In genomic region chr7:25222275-25222967, GRCm38 (mm10) we compare ENCODE assay signal across 9 mouse cellular contexts. TPM values are rescaled to one million over a fixed set of nuclear protein-coding genes. Genes with fewer than 3 reads are reported as not detected.
A peak's percentile ranks its signal among the peaks of the same experiment; 100 is the strongest.
DNase-seq lines count a peak whose midpoint lies in the region; ATAC-seq lines count a peak whose summit lies in the region.
"Had no signal": no experiment of that assay in that cellular context is flagged by ENCODE, and none has a peak within 500 bp of the region (broad histone marks: within the 10 kb centered on the region; RNA-seq: fewer than 3 reads in every experiment).

No protein-coding gene starts in this region.

- 79% methylated on average over 10 of the region's 10 CpGs for WGBS in heart, embryonic 16.5 days
- WGBS in hindbrain, embryonic 13.5 days, result 89% methylated on average over 10 of the region's 10 CpGs
- WGBS in midbrain, embryonic 13.5 days, result 86% methylated on average over 10 of the region's 10 CpGs

- peaks cover 23% of the 10 kb centered on the region for H3K36me3 ChIP-seq in heart, embryonic 16.5 days (ENCODE audit: control insufficient read depth, insufficient read depth)
- peaks cover 42% of the 10 kb centered on the region for H3K36me3 ChIP-seq in hindbrain, embryonic 13.5 days
- H3K36me3 ChIP-seq in midbrain, embryonic 13.5 days, result peaks cover 45% of the 10 kb centered on the region

- no peak overlapping the region for H3K27ac ChIP-seq in heart, embryonic 16.5 days (ENCODE audit: low read length)
- no peak overlapping the region for H3K27ac ChIP-seq in brown adipose tissue, adult 24 weeks (replicated peaks; ENCODE audit: low read depth, low read length)
- no peak overlapping the region for H3K27ac ChIP-seq in hindbrain, embryonic 13.5 days
- no peak overlapping the region for H3K27ac ChIP-seq in midbrain, embryonic 13.5 days

- DNase-seq in heart, adult 8-10 months (ENCODE audit: low spot score), result no peak
- no peak for DNase-seq in B cell, adult 2 months
- DNase-seq in frontal cortex, postnatal 36 days (ENCODE audit: low spot score in 2 of 2), result no peak

- H3K9me3 ChIP-seq in heart, embryonic 16.5 days (replicated peaks; ENCODE audit: control insufficient read depth, low read length), result no peaks in the 10 kb centered on the region
- no peaks in the 10 kb centered on the region for H3K9me3 ChIP-seq in hindbrain, embryonic 13.5 days
- no peaks in the 10 kb centered on the region for H3K9me3 ChIP-seq in midbrain, embryonic 13.5 days

- peak overlapping the region; percentile 83 for H3K4me3 ChIP-seq in heart, embryonic 16.5 days (ENCODE audit: low read length)
- H3K4me3 ChIP-seq in brown adipose tissue, adult 24 weeks (ENCODE audit: insufficient read depth, low read depth, low read length), result peak overlapping the region; percentile 78
- H3K4me3 ChIP-seq in hindbrain, embryonic 13.5 days, result peak overlapping the region; percentile 73
- H3K4me3 ChIP-seq in midbrain, embryonic 13.5 days (replicated peaks), result peak overlapping the region; percentile 64

- H3K27me3 ChIP-seq in heart, embryonic 16.5 days (ENCODE audit: control insufficient read depth, insufficient read depth, low read length), result no peaks in the 10 kb centered on the region
- no peaks in the 10 kb centered on the region for H3K27me3 ChIP-seq in hindbrain, embryonic 13.5 days
- no peaks in the 10 kb centered on the region for H3K27me3 ChIP-seq in midbrain, embryonic 13.5 days
- H3K27me3 ChIP-seq: Patski had no signal

- H3K9ac ChIP-seq in heart, embryonic 16.5 days (ENCODE audit: low read length), result peak overlapping the region; percentile 84
- H3K9ac ChIP-seq in hindbrain, embryonic 13.5 days, result peak overlapping the region; percentile 77
- peak overlapping the region; percentile 76 for H3K9ac ChIP-seq in midbrain, embryonic 13.5 days (replicated peaks)

- ATAC-seq in heart, embryonic 16.5 days (replicated peaks; ENCODE audit: extremely low read depth, insufficient read depth, low FRiP score), result no peak
- ATAC-seq in hindbrain, embryonic 13.5 days (ENCODE audit: low FRiP score), result no peak
- ATAC-seq in midbrain, embryonic 13.5 days, result no peak
- ATAC-seq in frontal cortex, adult (ENCODE audit: low TSS enrichment), result no peak

- H3K4me1 ChIP-seq in heart, embryonic 16.5 days (ENCODE audit: control insufficient read depth, insufficient read depth, low read length), result peaks cover 27% of the 10 kb centered on the region
- peaks cover 14% of the 10 kb centered on the region for H3K4me1 ChIP-seq in brown adipose tissue, adult 24 weeks (ENCODE audit: control insufficient read depth, insufficient read depth, insufficient read length, low read length)
- H3K4me1 ChIP-seq in hindbrain, embryonic 13.5 days (replicated peaks), result peaks cover 41% of the 10 kb centered on the region
- peaks cover 45% of the 10 kb centered on the region for H3K4me1 ChIP-seq in midbrain, embryonic 13.5 days (replicated peaks)

- peak overlapping the region; percentile 68 for H3K4me2 ChIP-seq in heart, embryonic 16.5 days (ENCODE audit: low read depth, low read length)
- H3K4me2 ChIP-seq in hindbrain, embryonic 13.5 days, result peak overlapping the region; percentile 97
- peak overlapping the region; percentile 88 for H3K4me2 ChIP-seq in midbrain, embryonic 13.5 days (replicated peaks)

RNA-seq across cellular contexts. Expression of gene Zfp526, which starts 1.2 kb away (rescaled TPM):
- polyA plus RNA-seq in heart, embryonic 16.5 days (2015; fragmentation: Nextera tagmentation; extraction: Ambion mirVana), result 2.2 and 2.3 TPM in 2 replicates
- total RNA-seq in heart, adult 8-10 months (2022), result 10 to 100 TPM in 2 of 4 experiments, 1 to 10 TPM in 2; 9.0 to 12.3 (median 9.9) TPM
- polyA plus RNA-seq in brown adipose tissue, adult 24 weeks (2012; ENCODE audit: insufficient read depth, insufficient read length, missing spikeins), result 1.9 and 2.6 TPM in 2 replicates
- 1.6 and 1.9 TPM in 2 replicates for polyA plus RNA-seq in hindbrain, embryonic 13.5 days (2015; fragmentation: Nextera tagmentation; extraction: Ambion mirVana)
- polyA plus RNA-seq in midbrain, embryonic 13.5 days (2015; fragmentation: Nextera tagmentation; extraction: Ambion mirVana), result 2.2 and 2.6 TPM in 2 replicates

RNA-seq across cellular contexts. Expression of gene Dedd2, which starts 2.0 kb away (rescaled TPM):
- 8.3 and 8.6 TPM in 2 replicates for polyA plus RNA-seq in heart, embryonic 16.5 days (2015; fragmentation: Nextera tagmentation; extraction: Ambion mirVana)
- total RNA-seq in heart, adult 8-10 months (2022), result 10 to 100 TPM; 14.0 to 23.0 (median 17.2) TPM
- 6.1 and 10.0 TPM in 2 replicates for polyA plus RNA-seq in brown adipose tissue, adult 24 weeks (2012; ENCODE audit: insufficient read depth, insufficient read length, missing spikeins)
- polyA plus RNA-seq in hindbrain, embryonic 13.5 days (2015; fragmentation: Nextera tagmentation; extraction: Ambion mirVana), result 14.0 and 15.4 TPM in 2 replicates
- polyA plus RNA-seq in midbrain, embryonic 13.5 days (2015; fragmentation: Nextera tagmentation; extraction: Ambion mirVana), result 12.5 and 13.3 TPM in 2 replicates

RNA-seq across cellular contexts. Expression of gene Gsk3a, which starts 15.2 kb away (rescaled TPM):
- 6.7 and 6.8 TPM in 2 replicates for polyA plus RNA-seq in heart, embryonic 16.5 days (2015; fragmentation: Nextera tagmentation; extraction: Ambion mirVana)
- 10 to 100 TPM; 66.1 to 71.3 (median 68.3) TPM for total RNA-seq in heart, adult 8-10 months (2022)
- polyA plus RNA-seq in brown adipose tissue, adult 24 weeks (2012; ENCODE audit: insufficient read depth, insufficient read length, missing spikeins), result 85.4 and 96.9 TPM in 2 replicates
- 13.9 and 14.6 TPM in 2 replicates for polyA plus RNA-seq in hindbrain, embryonic 13.5 days (2015; fragmentation: Nextera tagmentation; extraction: Ambion mirVana)
- polyA plus RNA-seq in midbrain, embryonic 13.5 days (2015; fragmentation: Nextera tagmentation; extraction: Ambion mirVana), result 13.7 and 15.9 TPM in 2 replicates

RNA-seq across cellular contexts. Expression of gene Erf, which starts 28.1 kb away (rescaled TPM):
- 8.5 and 11.2 TPM in 2 replicates for polyA plus RNA-seq in heart, embryonic 16.5 days (2015; fragmentation: Nextera tagmentation; extraction: Ambion mirVana)
- 10 to 100 TPM; 17.2 to 22.5 (median 21.2) TPM for total RNA-seq in heart, adult 8-10 months (2022)
- polyA plus RNA-seq in brown adipose tissue, adult 24 weeks (2012; ENCODE audit: insufficient read depth, insufficient read length, missing spikeins), result 7.1 and 7.4 TPM in 2 replicates
- polyA plus RNA-seq in hindbrain, embryonic 13.5 days (2015; fragmentation: Nextera tagmentation; extraction: Ambion mirVana), result 4.0 and 4.2 TPM in 2 replicates
- polyA plus RNA-seq in midbrain, embryonic 13.5 days (2015; fragmentation: Nextera tagmentation; extraction: Ambion mirVana), result 4.4 and 5.7 TPM in 2 replicates

RNA-seq across cellular contexts. Expression of gene Pou2f2, which starts 42.9 kb away (rescaled TPM):
- 0.42 and 0.58 TPM in 2 replicates for polyA plus RNA-seq in heart, embryonic 16.5 days (2015; fragmentation: Nextera tagmentation; extraction: Ambion mirVana)
- under 1 TPM; 0.49 to 0.72 (median 0.55) TPM for total RNA-seq in heart, adult 8-10 months (2022)
- polyA plus RNA-seq in brown adipose tissue, adult 24 weeks (2012; ENCODE audit: insufficient read depth, insufficient read length, missing spikeins), result 0.52 and 0.79 TPM in 2 replicates
- 33.2 and 39.7 TPM in 2 replicates for polyA plus RNA-seq in hindbrain, embryonic 13.5 days (2015; fragmentation: Nextera tagmentation; extraction: Ambion mirVana)
- 56.2 and 62.0 TPM in 2 replicates for polyA plus RNA-seq in midbrain, embryonic 13.5 days (2015; fragmentation: Nextera tagmentation; extraction: Ambion mirVana)
